Mouse (Mus musculus): ENCODE data around the gene Cdkn2a. TPM values are rescaled to one million over a fixed set of nuclear protein-coding genes. Genes with fewer than 3 reads are reported as not detected.

Cdkn2a gene
- not detected in 2 replicates for polyA plus RNA-seq (2012)

- no peak for TF ChIP-seq GATA1 (IDR thresholded peaks at IDR 0.05; ENCODE audit: low read length)
Observed at GRCm38 (mm10) chr4:89294486-89295440, at the start of gene Cdkn2a. TSS of gene Cdkn2a (minus strand) at chr4:89294653.

- TF ChIP-seq GATA1 (IDR thresholded peaks at IDR 0.05; ENCODE audit: low read length), result no peak
Observed at GRCm38 (mm10) chr4:89313461-89313860, 19.0 kb upstream of the Cdkn2a start.

- TF ChIP-seq GATA1 (IDR thresholded peaks at IDR 0.05; ENCODE audit: low read length), result no peak
Observed at GRCm38 (mm10) chr4:89310491-89311254, 16.2 kb upstream of the Cdkn2a start, which contains the start of gene Cdkn2b. TSS of gene Cdkn2b (minus strand) at chr4:89311039.

GRCm38 (mm10) chr4:89309996-89310395, 15.5 kb upstream of the Cdkn2a start:
- no peak for TF ChIP-seq GATA1 (IDR thresholded peaks at IDR 0.05; ENCODE audit: low read length)

- no peak for TF ChIP-seq GATA1 (IDR thresholded peaks at IDR 0.05; ENCODE audit: low read length)
Observed at GRCm38 (mm10) chr4:89308001-89308400, 13.5 kb upstream of the Cdkn2a start.

- TF ChIP-seq GATA1 (IDR thresholded peaks at IDR 0.05; ENCODE audit: low read length), result no peak
Observed at GRCm38 (mm10) chr4:89306798-89307365, 12.4 kb upstream of the Cdkn2a start.

GRCm38 (mm10) chr4:89305691-89306090, 11.2 kb upstream of the Cdkn2a start:
- TF ChIP-seq GATA1 (IDR thresholded peaks at IDR 0.05; ENCODE audit: low read length), result no peak

GRCm38 (mm10) chr4:89303281-89303995, 9.0 kb upstream of the Cdkn2a start:
- TF ChIP-seq GATA1 (IDR thresholded peaks at IDR 0.05; ENCODE audit: low read length), result no peak

- no peak for TF ChIP-seq GATA1 (IDR thresholded peaks at IDR 0.05; ENCODE audit: low read length)
Observed at GRCm38 (mm10) chr4:89302129-89302528, 7.7 kb upstream of the Cdkn2a start.

- TF ChIP-seq GATA1 (IDR thresholded peaks at IDR 0.05; ENCODE audit: low read length), result no peak
Observed at GRCm38 (mm10) chr4:89299721-89300120, 5.3 kb upstream of the Cdkn2a start.

GRCm38 (mm10) chr4:89295441-89296220, 1.2 kb upstream of the Cdkn2a start:
- TF ChIP-seq GATA1 (IDR thresholded peaks at IDR 0.05; ENCODE audit: low read length), result no peak

GRCm38 (mm10) chr4:89294091-89294485, 365 bp downstream of the Cdkn2a start:
- no peak for TF ChIP-seq GATA1 (IDR thresholded peaks at IDR 0.05; ENCODE audit: low read length)

GRCm38 (mm10) chr4:89293516-89293915, 937 bp downstream of the Cdkn2a start:
- TF ChIP-seq GATA1 (IDR thresholded peaks at IDR 0.05; ENCODE audit: low read length), result no peak

GRCm38 (mm10) chr4:89289028-89289427, 5.4 kb downstream of the Cdkn2a start:
- TF ChIP-seq GATA1 (IDR thresholded peaks at IDR 0.05; ENCODE audit: low read length), result no peak
